Mouse (Mus musculus) ES-E14 (cell line): ENCODE results near the gene Bnc2.

Experiments
- CHD2 ChIP-seq: IDR thresholded peaks from 2 replicates; pipeline ENCODE4 v1.6.1; 2014; ENCODE audit warnings: mild to moderate bottlenecking, low read depth, low read length, inconsistent platforms
- HCFC1 ChIP-seq: IDR thresholded peaks from 2 replicates; pipeline ENCODE4 v1.6.1; 2012; ENCODE audit warnings: low read length, inconsistent platforms, borderline replicate concordance; ENCODE audit not compliant: insufficient read depth
- MAFK ChIP-seq: IDR thresholded peaks from 2 replicates; pipeline ENCODE4 v1.6.1; 2014; ENCODE audit warnings: mild to moderate bottlenecking, low read depth, low read length, inconsistent platforms; ENCODE audit not compliant: insufficient read depth
- ZC3H11A ChIP-seq: IDR thresholded peaks from 2 replicates; pipeline ENCODE4 v1.6.1; 2012; ENCODE audit warnings: low read depth, mild to moderate bottlenecking, inconsistent platforms, low read length, borderline replicate concordance
- ZNF384 ChIP-seq: IDR thresholded peaks from 2 replicates; pipeline ENCODE4 v1.6.1; 2012; ENCODE audit warnings: low read depth, low read length, inconsistent platforms

DNA sequence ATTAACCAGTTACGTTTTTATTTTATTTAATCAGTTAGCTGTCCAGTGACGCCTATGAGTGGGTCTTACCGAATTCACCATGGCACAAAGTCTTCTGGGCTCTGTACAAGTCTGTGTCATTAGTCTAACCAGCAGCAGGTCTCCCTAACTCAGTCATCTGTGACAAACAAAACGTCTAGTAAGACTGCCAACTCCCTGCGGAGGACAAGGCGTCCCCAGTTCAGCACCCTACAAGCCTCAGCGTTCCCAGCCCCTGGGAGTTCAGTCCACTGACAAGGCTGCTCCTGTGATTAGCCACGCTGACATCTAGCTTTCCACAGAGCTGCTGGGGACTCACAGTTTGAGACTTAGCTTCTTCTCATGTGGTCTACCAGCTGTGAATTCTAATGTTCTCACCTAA, 23.3 kb downstream of the Bnc2 start:
- TF ChIP-seq CHD2 (no peak), ZC3H11A (no peak), ZNF384 (no peak), HCFC1 (no peak), MAFK (no peak)
